Mouse (Mus musculus): ENCODE measurements around the gene Gm20390.
"Not testable (repeated sequence)": the region's sequence is repeated elsewhere in the genome, so short reads cannot be mapped to it uniquely, and the experiment has no call there.

Gene Gm20390

GRCm38 (mm10) chr11:93963013-93963412, 5.1 kb downstream of the Gm20390 start:
- no peak for DNase-seq

GRCm38 (mm10) chr11:93961482-93961881, 6.6 kb downstream of the Gm20390 start:
- DNase-seq, result no peak

GRCm38 (mm10) chr11:93957746-93958145, 10.3 kb downstream of the Gm20390 start:
- DNase-seq, result no peak

GRCm38 (mm10) chr11:93957031-93957555, 11.0 kb downstream of the Gm20390 start:
- peak; percentile 34 for DNase-seq

- DNase-seq, result peak; percentile 39
Measured at GRCm38 (mm10) chr11:93956159-93956558, 11.9 kb downstream of the Gm20390 start, which contains the start of gene Nme2. TSS of gene Nme2 (minus strand) at chr11:93956259.

- DNase-seq, result peak; percentile 83
Measured at GRCm38 (mm10) chr11:93955256-93956150, 12.6 kb downstream of the Gm20390 start.

- no peak for DNase-seq
Measured at GRCm38 (mm10) chr11:93954738-93955255, 13.3 kb downstream of the Gm20390 start.

- no peak for DNase-seq
Measured at GRCm38 (mm10) chr11:93952376-93952775, 15.7 kb downstream of the Gm20390 start.

- no peak for DNase-seq
Measured at GRCm38 (mm10) chr11:93950045-93950444, 18.0 kb downstream of the Gm20390 start.

- DNase-seq, result no peak
Measured at GRCm38 (mm10) chr11:93948887-93949567, 19.1 kb downstream of the Gm20390 start.

GRCm38 (mm10) chr11:93944986-93945385, 23.1 kb downstream of the Gm20390 start:
- DNase-seq, result no peak

GRCm38 (mm10) chr11:93940906-93941305, 27.2 kb downstream of the Gm20390 start:
- DNase-seq, result no peak

GRCm38 (mm10) chr11:93929106-93929505, 39.0 kb downstream of the Gm20390 start:
- DNase-seq, result no peak

- DNase-seq, result not testable (repeated sequence)
Measured at GRCm38 (mm10) chr11:93915019-93915418, 53.1 kb downstream of the Gm20390 start.

- no peak for DNase-seq
Measured at GRCm38 (mm10) chr11:93911603-93912002, 56.5 kb downstream of the Gm20390 start.

GRCm38 (mm10) chr11:93908829-93909228, 59.3 kb downstream of the Gm20390 start:
- DNase-seq, result no peak

GRCm38 (mm10) chr11:93907839-93908238, 60.3 kb downstream of the Gm20390 start:
- DNase-seq, result no peak

- no peak for DNase-seq
Measured at GRCm38 (mm10) chr11:93906834-93907233, 61.3 kb downstream of the Gm20390 start.
